Mouse (Mus musculus) cerebral cortex, adult 2 months (tissue): ENCODE data around the gene Samd4.

Experiments used
- WGBS: fragments of 180-500 bp; shearing (Covaris S2); methylation state at CpG from one replicate; pipeline ENCODE4 v1.1.7; 2018; 5-methylcytosine and 5-hydroxymethylcytosine counted together

Samd4 gene

DNA sequence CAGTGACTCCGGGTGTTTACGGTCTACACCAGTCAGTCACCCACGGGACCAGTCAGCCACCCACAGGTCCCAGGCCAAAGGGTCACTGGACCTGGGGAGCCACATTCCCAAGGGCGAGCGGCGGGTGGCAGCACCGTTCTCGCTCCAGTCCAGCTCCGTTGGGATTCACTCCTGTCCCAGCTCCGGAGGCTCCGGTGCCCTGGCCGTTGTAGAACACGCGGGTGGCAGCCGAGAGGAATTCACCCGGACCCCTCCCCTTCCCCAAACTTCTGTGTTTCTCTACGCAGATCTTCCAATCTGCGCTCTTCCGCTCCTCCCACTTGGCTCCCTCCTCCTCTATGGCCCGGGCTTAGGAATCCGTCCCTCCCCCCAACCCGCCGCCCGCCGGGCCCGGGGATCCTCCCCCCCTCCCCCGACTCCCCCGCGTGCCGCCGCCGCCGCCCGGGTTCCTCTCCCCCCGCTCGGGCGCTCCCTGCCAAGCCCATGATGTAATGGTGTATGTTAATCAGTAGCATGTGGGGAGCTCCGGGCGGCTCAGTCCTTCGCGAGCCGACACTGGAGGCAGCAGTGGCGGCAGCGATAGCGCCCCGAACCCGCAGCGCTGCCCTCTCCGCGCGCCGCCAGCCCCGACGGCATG, at the start of gene Samd4:
Gene Samd4, plus strand, starts transcription at position 424 of the 637 bp plus-strand sequence.
- 2% methylated on average over 49 of the region's 54 CpGs for WGBS

GRCm38 (mm10) chr14:46839326-46839725, 43.3 kb upstream of the Samd4 start:
- 62% methylated on average over 4 of the region's 4 CpGs for WGBS

DNA sequence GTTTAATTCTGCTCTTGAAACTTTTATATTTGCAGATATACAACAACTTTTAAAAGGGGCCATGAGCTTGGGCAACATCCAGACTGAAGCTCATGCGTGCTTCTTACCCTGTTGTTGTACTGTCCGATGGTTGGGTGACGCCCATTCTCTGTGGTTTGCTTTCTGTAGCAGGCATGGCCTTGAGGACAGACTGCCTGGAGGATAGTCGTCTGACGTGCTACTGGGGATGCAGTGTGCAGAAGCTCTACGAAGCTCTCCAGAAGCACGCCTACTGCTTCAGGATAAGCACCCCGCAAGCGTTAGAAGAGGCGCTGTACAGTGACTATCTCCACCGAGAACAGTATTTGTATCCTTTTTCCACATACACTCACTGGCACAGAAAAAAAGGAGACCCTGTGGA, 36.9 kb upstream of the Samd4 start:
- 92% methylated on average over 11 of the region's 11 CpGs for WGBS

- WGBS: 96% methylated on average over 4 of the region's 4 CpGs
Observed at GRCm38 (mm10) chr14:46848063-46848590, 34.5 kb upstream of the Samd4 start.

- 90% methylated on average over 5 of the region's 5 CpGs for WGBS
Observed at GRCm38 (mm10) chr14:46848736-46849135, 33.9 kb upstream of the Samd4 start.

- WGBS: 100% methylated on average over 1 of the region's 1 CpGs
Observed at GRCm38 (mm10) chr14:46849769-46850168, 32.9 kb upstream of the Samd4 start.

DNA sequence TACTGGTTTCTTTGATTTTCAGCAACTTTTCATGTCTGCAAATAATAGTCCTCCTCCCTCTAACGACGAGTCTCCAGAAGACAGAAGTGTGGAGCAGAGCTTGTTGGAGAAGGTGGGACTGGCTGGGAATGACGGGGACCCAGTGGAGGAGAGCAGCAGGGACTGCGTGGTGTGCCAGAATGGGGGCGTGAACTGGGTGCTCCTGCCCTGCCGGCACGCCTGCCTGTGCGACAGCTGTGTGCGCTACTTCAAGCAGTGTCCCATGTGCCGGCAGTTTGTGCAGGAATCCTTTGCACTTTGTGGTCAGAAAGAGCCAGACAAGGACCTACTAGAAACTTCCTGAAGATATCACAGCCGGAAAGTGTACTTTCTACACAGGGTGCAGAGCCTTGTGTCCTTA, 29.0 kb upstream of the Samd4 start:
- 73% methylated on average over 11 of the region's 11 CpGs for WGBS

DNA sequence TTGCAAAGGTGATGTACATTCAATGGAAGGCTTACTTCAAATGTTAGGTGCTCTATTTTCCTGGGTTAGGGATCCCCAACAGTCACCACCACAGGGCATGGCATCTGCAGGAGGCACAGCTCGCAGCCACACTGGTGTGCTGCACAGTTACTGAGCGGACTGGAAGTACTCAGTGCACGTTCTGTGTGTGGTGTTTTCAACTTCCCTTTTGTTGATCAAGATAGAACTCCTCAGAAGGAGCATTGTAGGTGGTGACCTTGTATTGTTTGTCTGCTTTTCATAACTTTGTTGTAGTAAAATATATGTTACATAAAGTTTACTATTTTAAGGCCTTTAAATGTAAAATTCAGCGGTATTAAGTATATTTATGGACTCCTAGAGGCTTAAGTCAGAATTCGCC, 19.7 kb upstream of the Samd4 start:
- 93% methylated on average over 5 of the region's 5 CpGs for WGBS

DNA sequence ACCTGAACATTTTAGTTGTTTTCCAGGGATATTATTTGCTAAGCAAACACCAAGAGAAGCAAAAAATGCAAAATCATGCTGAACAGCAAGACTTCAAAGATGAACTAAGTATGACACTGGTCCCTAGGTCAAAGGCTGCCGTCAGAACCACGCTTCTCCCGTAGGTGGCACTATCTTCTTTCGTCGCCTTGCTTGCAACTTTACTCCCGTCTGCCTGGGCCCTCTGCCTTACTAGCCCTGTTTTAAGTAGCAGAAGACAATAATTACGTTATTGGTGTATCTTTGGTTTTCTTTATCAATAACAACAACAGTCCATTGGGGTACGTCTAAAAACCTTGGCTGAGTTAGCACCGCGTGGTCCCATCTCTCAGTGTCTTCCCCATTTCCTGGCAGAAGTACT, 1.7 kb upstream of the Samd4 start:
- WGBS: 17% methylated on average over 10 of the region's 10 CpGs

DNA sequence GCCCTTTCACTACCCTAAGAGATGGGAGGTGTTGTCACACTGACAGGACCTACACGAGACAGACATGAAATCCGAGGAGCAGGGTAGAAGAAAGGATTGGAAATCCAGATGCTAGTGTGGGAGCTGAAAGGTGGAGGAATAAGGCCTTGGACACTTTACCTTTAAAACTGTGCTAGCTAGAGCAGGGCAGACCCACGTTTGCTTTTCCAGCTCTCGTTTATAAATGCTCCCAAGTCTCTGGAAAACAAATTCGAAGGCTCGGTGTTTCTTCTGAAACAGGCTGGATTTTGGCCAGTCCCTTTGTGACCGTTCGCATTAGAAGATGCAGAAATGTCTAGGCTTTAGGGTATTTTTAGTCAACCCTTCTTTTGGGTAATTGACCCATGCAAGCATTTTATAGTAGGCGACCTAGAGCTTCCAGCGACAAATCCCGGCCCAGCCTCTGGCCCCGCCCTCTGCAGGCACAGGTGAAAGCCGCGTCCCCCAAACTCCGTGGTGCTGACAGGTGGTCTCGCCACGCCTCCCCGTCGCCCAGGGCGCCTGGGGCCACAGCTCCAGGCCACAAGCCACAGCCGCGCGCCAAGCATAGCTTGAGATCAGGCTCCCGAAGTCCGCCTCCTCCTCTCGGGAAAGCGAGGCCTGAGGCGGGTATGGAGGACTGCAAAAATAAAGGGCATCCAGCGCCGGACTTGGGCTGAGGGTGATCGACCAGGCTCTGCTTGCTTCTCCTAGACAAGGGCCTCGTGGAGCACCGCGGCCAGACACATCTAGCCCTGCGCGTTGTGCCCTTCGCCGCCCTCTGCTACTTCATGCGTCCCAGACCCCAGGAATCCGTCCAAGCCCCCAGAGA, 848 bp upstream of the Samd4 start:
- 14% methylated on average over 40 of the region's 40 CpGs for WGBS

GRCm38 (mm10) chr14:46883068-46883870, 615 bp downstream of the Samd4 start:
- under 1% methylated on average over 69 of the region's 70 CpGs for WGBS

DNA sequence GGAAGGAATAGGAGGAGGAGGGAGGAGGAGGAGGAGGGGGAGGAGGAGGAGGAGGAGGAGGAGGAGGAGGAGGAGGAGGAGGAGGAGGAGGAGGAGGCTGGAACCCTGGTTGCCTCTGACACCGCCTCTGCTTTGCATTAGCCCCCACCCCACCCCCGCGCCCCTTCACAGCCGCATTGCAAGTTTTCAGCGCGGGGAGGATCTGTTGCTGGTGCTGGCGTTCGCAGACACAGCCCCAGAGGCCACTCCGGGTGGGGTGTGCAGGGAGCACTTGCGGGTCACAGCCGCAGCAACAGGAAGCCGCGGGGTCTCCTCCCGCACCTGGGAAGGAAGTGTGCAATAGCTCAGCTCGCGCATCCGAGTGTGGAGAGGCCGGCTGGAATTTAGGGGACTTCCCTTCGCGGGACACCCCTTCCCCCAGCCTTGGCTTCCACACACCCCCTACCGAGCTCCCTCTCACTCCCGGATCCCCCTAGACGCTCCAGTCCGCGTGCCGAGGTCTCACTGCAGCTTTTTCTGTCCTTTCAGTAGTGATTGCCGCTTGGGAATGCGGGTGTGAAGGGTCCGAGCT, 1.3 kb downstream of the Samd4 start:
- WGBS: 2% methylated on average over 28 of the region's 29 CpGs

- WGBS: under 1% methylated on average over 50 of the region's 52 CpGs
Observed at GRCm38 (mm10) chr14:46884701-46885428, 2.2 kb downstream of the Samd4 start.

- 7% methylated on average over 7 of the region's 7 CpGs for WGBS
Observed at GRCm38 (mm10) chr14:46885429-46885755, 2.7 kb downstream of the Samd4 start.

DNA sequence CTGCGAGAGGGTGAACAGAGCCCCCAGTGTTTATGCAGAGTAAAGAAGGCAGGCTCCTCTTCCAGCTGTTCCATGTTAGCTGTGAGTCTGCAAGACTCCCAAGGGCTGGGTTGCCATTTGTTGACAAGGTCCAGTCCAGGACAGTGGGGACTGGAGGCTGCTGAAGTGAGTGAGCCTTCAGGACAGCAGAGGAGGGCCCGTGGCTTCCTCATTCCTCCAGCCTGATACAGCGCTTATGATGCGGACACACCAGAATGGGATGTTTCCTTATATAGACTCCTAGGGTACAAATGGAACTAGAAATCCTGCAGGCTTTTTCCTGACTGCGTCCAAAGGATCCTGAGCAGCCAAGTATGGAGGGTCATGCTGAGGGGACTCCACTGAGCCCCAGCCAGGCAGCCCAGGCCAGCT, 3.2 kb downstream of the Samd4 start:
- WGBS: 25% methylated on average over 5 of the region's 5 CpGs

GRCm38 (mm10) chr14:46889096-46889495, 6.4 kb downstream of the Samd4 start:
- WGBS: 95% methylated on average over 4 of the region's 4 CpGs

DNA sequence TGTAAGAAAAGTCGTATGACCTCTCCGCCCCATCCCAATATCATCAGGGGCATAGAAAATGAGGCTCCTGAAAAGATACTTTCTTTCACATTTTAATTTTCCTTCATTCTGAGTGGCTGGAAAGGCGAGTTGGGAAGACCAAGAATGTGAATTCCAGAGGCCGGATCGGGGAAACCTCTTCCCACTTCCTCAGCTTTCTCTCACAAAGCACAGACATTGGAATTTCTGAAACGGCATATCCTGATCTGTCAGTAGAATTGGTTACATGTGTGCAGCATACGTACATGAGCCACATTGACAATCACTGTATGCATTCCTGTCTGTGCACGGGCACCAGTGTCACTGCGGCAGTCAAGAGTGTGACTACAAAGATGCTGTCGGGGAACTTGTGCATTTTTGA, 11.3 kb downstream of the Samd4 start:
- WGBS: 94% methylated on average over 10 of the region's 10 CpGs

DNA sequence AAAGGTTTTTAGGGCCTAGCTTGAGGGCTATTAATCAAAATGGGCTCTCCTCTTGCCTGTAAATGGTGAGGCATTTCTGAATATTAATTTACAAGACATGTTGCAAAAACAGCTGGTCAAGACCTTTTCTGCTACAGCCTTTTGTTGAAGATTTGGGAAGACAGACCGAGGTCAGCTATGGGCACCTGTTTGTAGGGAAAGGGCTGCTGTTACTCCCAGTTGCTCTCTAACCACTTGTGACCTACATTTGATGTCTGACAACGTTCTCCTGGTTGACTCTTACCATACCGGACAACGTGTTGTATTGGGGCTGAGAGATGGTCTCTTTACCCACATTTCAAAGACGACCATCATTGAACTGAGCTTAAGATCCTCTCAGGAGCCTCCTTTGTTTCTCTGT, 15.3 kb downstream of the Samd4 start:
- 79% methylated on average over 5 of the region's 5 CpGs for WGBS

- 33% methylated on average over 3 of the region's 3 CpGs for WGBS
Observed at GRCm38 (mm10) chr14:46898626-46899025, 16.0 kb downstream of the Samd4 start.

GRCm38 (mm10) chr14:46902498-46903087, 19.9 kb downstream of the Samd4 start:
- WGBS: 78% methylated on average over 9 of the region's 9 CpGs

DNA sequence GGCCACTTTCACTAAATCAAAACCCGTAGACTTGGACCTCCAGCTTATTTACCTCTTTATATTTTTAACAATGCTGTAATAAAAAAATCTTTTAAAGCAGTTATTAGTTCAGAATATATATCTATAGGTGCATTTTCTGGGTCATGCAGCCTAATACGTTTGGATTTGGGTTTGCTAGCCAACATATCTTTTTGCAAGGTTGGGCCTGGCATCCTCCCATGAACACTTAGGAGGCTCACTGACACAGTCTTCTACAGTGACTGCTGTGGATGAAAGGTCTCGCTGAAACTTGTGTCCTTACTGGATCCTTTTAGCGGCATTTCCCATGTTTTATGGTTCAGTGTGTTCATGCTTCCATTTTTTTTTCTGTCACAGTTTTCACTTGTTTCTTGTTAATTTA, 21.6 kb downstream of the Samd4 start:
- WGBS: 96% methylated on average over 4 of the region's 4 CpGs
